Mouse (Mus musculus): ENCODE measurements around the gene Ltc4s.

Ltc4s gene

DNA sequence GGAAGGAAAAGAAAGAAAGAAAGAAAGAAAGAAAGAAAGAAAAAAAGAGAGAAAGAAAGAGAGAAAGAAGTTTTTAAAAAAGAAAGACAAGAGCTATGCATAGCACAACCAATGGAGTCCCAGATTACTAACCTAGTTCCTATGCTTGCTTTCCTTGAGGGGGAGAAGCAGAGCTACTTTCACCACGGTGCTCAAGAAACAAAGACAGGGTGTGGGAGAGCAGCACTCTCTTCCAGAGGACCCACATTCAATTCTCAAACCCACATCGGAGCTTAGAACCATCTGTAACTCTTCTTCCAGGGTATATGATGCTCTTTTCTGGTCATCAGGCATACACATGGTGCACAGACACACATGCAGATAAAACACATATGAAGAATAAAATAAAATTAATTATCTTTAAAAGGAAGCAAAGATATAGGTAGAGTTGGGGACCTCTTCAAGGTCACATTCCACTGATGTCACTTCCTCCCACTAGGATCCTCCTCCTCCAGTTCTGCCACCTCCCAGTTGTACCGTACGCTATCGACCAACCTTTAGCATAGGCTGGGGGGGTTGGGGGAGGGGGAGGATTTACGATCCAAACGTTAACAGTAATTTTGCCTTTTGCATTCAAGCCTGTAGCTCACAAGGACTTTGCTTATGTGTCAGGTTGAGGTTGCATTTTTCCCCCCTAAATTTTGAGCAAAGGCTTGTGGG lies 10.2 kb upstream of the Ltc4s start:
- in situ Hi-C loops (cut with MboI, MseI): no loop called here

DNA sequence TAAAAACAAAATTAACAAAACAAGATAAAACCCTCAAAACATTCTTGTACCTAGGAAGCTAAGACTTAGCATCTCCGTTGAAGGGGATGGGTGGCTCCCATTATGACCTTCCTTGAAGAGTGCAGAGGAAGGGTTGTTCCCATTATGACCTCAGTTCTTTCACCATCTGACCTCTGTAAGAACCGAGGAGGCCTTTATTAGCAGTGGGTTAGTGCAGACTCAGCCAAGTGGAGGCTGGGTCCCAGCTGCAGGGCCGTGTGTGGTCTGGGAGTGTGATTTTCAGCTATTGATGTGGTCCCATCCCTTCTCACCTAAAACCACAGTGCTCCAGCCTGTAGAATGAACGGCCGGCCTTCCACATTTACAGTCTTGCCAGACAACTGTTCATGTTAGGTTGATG lies 6.9 kb upstream of the Ltc4s start:
- in situ Hi-C loops (cut with MboI, MseI): no loop called here

DNA sequence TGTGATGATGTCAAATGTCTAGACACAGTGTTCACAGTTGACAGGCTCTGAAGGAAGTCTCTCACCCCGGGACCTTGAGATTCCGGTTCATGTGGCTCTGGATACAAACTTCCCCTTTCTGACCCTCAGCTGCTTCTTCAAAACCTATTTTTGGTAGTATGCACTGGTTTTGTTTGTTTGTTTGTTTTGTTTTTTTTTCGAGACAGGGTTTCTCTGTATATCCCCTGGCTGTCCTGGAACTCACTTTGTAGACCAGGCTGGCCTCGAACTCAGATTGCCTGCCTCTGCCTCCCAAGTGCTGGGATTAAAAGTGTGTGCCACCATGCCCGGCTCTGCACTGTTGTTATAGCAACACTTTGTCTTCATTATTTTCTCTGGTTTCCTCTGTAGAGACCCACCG lies 5.5 kb upstream of the Ltc4s start:
- in situ Hi-C loops (cut with MboI, MseI): no loop called here

DNA sequence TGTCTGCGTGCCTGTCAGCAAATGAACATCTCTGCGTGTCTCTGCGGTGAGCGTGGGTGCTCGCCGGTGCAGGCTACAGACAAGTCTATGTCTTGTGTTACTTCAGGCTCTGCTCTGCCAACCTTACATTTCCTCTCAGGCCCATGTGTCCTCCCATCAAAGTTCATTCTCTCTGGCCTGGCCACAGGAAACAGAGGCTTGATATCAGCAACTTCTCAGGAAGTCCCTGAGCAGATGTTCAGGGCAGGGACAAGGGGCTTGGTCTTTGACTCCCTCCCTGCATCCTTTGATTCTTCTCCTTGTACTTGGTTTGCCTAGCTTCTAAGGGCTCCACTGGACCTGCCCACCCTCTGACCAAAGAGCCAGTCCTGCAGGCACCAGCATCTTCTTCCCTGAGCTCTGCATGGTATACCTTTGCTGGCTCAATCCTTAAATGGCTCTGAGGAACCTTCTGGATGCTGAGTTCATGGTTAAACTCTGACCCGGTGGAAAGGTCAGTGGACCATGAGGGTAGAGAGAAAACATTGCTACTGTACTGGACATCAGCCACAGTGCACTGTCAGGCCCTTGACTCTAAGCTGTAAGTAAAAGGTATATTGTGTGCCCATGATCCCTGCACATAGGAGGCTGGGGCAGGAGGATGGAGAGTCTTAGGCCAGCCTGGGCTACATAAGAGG lies 2.0 kb upstream of the Ltc4s start:
- in situ Hi-C loops (cut with MboI, MseI): no loop called here

DNA sequence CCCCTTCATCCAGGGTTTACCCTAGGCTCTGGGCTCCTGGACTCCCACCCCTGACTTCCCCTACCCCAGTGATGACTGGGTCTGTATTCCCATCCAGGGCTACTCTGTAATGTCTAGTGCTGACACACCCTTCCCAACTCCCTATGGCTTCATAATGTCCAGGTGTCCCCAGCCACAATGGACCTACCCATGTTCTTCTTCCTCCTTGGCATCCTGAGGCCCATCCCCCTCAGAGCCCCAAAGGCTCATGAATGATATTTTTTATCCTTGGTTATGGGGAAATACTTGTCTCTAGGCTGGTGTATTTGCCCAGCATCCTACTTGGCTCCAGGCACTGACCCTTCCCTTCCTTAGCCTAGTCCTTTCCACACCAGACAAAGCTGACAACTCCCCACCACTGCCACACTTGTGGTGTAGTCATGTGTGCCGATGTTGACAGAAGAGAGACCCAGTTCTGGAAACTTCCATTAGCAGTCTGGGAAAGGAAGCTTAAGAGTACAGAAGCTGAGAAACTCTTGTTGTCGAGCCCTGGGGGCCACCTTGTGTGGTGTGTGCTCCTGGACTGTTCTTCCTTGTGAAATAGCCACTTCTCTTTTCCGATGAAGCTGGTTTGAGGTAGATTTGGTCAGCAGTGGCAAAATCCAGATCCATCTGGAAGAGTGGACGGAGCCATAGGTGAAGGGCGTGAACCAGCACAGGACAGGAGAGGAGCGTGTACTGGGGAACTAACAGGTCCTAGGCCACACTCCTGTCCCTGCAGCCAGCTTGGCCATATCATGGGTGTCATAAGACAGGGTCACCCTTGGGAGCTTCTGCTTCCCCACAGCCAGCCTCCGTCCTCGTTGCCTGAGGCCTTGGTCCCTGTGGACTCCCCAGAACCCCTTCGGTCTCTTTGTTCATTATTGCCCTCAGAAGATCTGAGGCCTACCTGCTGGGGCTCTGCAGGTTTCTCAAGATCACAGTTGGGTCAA lies 690 bp upstream of the Ltc4s start:
- in situ Hi-C loops (cut with MboI, MseI): loop anchor here in 1 of 2 experiments (10.0 kb wide), 1 partner anchor 74 kb away; no protein-coding TSS in a partner anchor

DNA sequence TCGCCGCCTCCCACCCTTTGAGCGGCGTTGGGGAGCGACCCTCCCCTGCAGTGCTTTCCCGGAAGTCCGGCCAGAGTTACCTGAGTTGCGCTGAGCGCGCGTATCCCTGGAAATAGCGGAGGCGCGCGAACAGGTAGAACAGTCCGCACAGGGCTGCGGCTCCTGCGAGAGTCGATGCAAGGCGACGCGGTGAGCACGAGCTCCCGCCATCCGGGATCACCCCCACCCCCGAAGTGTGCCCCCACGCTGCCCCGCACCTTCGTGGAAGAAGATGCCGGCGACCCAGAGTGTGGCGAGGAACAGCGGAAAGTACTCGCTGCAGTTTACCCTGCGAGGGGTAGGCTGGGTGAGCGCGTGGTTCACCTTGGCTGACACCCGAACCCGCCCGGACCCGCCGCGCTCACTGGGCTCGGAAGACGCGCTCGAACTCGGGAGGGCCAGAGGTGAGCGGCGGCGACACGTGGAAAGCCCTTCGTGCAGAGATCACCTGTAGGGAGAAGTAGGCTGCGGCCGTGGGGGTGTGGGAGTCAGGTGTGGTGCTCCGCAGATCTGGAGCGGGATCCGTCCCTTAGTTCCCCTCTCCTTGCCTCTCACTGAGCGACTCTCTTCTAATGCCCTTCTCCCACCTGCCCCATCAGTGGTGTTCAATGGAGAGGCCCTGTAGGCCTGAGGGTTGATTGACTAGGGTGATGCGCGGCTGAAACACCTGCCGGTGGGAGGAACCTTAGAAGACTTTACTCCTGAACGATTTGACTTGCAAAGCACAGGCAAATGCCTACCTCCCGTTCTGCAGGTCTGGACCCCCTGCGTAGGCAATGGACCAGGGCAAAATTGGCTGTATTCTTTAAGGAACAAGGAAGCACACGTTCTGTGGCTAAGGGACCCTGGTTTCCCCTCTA lies 1.2 kb downstream of the Ltc4s start:
- in situ Hi-C loops (cut with MboI, MseI): loop anchor here in 1 of 2 experiments (10.0 kb wide), 1 partner anchor 72 kb away; no protein-coding TSS in a partner anchor

DNA sequence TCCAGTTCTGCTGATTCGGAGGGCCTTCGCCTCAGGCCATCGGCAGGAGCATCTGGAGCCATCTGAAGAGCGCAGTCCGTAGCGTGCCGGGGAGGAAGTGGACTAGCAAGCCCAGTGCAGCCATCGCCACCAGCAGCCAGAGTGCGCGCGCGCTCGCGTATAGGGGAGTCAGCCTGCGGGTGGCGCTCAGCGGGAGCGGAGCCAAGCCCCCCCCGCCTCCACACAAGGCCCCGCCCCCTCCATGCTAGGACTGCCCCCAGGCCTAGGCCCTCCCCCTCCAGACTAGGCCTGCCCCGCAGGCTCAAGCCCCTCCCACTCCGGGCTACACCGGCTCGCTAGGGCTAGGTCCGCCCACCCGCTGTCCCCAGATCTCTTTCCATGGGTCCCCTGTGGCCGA lies 1.9 kb downstream of the Ltc4s start:
- in situ Hi-C loops (cut with MboI, MseI): loop anchor here in 1 of 2 experiments (10.0 kb wide), 1 partner anchor 72 kb away; no protein-coding TSS in a partner anchor

DNA sequence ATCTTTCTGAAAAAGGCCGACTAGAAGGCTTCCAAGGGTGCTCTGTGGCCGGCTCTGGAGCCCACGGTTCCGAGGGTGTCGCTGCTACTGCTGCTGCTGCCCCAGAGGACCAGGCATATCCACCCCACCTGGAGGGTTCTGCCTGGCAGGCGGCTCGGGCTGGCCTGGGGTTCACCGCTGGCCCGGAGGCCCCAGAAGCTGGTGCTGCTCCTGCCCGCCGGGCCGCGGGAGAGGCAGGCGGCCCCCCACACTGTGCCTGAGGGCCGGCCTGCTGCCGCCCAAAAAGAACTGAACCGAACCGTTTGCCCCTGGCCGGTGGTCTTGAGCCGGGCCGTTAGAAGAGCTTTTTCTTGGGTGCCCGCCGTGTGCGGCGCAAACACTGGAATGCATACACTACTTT lies 3.8 kb downstream of the Ltc4s start:
- in situ Hi-C loops (cut with MboI, MseI): loop anchor here (5.0 to 10.0 kb wide), 2 partner anchors 70 to 72 kb away; no protein-coding TSS in a partner anchor

DNA sequence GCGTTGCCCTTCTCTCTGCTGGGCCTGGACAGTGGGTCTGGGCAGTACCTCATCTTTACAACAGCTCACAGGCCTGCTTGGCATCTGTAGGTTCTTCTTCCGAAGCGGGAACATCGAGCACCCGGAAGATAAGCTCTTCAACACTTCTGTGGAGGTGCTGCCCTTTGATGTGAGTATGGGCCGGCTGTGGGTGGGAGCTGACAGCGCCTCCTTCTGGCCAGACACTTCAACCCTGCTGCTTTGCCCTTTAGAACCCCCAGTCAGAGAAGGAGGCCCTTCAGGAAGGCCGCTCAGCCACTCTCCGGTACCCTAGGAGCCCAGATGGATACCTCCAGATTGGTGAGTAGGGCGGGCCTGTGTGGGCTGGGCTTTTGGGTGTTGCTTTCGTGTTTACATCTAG lies 4.4 kb downstream of the Ltc4s start:
- in situ Hi-C loops (cut with MboI, MseI): loop anchor here (5.0 to 10.0 kb wide), 2 partner anchors 69 to 72 kb away; no protein-coding TSS in a partner anchor

DNA sequence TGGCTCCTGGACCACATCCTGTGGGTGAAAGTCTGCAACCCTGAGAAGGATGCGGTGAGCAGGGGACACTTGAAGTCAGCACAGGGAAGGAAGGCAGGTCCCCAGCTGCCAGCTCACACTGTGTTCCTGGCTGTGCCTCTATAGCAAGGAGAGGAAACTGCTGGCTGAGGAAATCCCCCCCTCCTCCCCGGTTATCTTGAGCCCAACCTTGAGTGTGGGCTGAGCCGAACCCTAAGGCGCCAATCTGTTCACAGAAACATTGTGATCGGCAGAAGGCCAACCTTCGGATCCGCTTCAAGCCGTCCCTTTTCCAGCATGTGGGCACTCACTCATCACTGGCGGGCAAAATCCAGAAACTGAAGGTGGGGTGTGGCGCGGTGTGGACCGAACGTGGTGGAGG lies 5.4 kb downstream of the Ltc4s start:
- in situ Hi-C loops (cut with MboI, MseI): loop anchor here (5.0 to 10.0 kb wide), 2 partner anchors 68 to 71 kb away; no protein-coding TSS in a partner anchor

DNA sequence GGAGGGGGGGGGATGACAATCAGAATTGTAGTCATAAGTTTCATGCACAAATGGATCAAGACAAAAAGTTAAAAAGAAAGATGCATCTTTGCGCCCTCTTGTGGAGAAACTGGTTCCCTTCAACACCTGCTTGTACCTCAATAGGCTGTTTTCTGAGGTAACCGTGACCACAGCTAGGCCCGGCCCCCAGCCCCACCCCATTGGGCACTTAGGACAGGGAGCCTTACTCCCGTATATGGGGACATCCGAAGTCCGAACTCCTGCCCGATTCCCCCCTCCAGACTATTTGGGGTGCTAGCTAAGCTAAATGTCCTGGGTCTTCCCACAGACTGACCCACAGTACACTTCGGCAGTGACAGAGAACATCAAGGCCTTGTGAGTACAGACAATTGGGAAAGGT lies 7.0 kb downstream of the Ltc4s start:
- in situ Hi-C loops (cut with MboI, MseI): loop anchor here (5.0 to 10.0 kb wide), 2 partner anchors 67 to 69 kb away; no protein-coding TSS in a partner anchor

DNA sequence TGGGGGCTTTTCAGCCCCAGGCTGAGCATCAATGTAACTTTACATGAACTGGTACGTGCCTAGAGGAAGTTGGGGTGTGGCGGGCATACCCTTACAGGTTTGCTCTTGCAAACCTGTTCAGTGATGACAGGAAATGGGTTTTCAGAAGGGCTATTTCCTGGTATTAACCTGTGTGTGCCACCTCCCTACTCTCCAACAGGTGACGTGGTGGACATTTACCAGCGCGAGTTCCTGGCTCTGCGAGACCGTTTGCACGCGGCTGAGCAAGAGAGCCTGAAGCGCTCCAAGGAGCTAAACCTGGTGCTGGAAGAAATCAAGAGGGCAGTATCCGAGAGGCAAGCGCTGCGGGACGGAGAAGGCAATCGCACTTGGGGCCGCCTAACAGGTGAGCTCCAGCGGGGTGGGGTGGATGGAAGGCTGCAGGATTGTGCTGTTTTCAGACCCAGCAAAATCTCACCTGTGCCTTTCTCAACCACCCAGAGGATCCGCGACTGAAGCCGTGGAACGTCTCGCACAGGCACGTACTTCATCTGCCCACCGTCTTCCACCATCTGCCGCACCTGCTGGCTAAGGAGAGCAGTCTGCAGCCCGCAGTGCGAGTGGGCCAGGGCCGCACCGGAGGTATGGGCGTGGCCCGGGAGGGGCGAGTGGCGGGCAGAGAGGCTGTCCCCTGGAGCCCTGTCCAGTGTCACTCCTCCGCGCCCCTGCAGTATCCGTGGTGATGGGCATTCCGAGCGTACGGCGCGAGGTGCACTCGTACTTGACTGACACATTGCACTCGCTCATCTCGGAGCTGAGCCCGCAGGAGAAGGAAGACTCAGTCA lies 7.7 kb downstream of the Ltc4s start:
- in situ Hi-C loops (cut with MboI, MseI): loop anchor here (5.0 to 10.0 kb wide), 2 partner anchors 66 to 68 kb away; no protein-coding TSS in a partner anchor

DNA sequence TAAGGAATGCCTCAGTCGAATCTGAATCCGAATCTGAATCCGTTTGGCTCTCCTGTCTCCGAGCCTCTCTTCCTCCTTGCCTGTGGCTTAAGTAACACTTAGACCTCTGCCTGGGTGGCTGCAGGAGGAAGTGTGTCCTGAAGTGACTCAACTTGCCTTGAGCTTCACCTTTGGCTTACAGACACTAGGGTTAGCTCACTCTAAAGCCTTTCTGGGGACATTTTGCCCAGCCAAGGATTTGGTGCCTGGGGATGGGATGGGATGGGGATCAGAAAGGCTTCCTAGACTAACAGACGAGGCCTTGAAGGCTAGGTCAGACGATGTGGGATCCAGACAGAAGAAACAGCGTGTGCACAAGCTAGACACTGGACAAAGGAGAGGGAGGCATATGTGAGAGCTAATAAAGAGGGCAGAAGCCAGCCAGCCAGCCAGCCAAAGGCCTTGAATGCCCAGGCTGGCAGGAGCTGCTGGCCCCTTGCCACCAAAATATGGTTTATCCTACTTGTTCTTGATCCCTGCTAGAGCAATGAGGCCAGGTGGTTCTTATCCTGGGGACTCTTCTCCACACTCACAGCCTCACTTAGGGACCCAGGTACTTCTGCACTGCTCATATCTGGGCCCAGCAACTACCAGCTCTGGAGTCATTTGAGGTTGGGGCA lies 9.0 kb downstream of the Ltc4s start:
- in situ Hi-C loops (cut with MboI, MseI): loop anchor here in 1 of 2 experiments (10.0 kb wide), 1 partner anchor 245 kb away; no protein-coding TSS in a partner anchor

DNA sequence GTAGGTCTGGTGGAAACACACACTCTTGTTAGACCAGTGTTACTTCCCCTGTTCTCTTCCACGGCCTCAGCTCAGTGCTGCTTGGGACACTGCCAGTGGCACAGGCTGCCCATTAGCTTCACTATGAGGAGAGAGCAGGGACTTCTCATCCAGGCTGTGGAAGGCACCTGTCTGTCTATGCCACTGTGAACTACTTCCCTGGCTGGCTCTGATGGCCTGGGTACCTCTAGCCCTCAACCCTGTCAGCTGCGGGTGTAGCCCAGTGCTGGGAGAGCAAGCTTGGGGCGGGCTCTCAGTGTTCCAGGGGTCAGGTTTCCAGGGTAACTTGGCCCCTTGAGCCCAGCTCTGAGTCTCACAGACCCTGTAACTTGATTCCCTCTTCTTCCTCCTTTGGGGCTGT lies 9.6 kb downstream of the Ltc4s start:
- in situ Hi-C loops (cut with MboI, MseI): loop anchor here in 1 of 2 experiments (10.0 kb wide), 1 partner anchor 244 kb away; no protein-coding TSS in a partner anchor

DNA sequence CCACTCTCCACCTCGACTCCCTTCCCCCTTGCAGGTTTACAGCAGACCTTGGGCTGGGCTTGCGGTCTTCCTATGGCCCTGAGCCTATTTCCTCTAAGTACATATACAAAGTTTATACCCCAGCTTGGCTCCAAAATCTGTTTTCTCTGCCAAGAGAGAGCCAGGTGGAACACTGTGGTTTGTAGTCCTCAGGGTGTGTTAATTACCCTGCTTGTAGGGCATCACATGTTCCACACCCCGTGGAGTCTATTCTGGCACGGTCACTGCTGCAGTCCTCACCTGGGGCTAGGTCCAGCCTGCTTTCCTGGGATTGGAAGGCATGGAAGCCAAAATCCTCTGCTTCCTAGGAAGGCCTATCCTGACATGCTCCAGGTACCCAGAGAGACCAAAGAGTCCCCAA lies 10.7 kb downstream of the Ltc4s start:
- in situ Hi-C loops (cut with MboI, MseI): loop anchor here in 1 of 2 experiments (10.0 kb wide), 1 partner anchor 243 kb away; no protein-coding TSS in a partner anchor

DNA sequence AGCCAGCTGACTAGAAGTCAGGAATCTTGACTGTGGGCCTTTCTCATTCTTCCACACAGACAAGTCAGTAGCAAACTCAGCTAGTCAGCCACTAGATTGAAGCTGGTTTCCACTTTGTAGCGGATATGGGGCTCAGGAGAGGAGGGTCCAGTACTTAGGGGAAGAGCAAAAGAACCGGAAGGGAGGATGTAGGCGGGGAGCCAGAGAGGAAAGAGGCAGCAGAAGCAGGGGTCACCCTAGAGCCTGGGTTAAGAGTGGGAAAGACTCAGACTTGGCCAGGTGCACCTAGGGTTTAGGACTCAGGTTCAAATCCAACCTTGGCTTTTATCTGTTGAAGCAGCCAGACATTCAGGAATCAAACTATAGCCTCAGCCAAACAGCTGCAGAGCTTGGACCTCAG lies 11.2 kb downstream of the Ltc4s start:
- in situ Hi-C loops (cut with MboI, MseI): loop anchor here in 1 of 2 experiments (10.0 kb wide), 1 partner anchor 242 kb away; no protein-coding TSS in a partner anchor

DNA sequence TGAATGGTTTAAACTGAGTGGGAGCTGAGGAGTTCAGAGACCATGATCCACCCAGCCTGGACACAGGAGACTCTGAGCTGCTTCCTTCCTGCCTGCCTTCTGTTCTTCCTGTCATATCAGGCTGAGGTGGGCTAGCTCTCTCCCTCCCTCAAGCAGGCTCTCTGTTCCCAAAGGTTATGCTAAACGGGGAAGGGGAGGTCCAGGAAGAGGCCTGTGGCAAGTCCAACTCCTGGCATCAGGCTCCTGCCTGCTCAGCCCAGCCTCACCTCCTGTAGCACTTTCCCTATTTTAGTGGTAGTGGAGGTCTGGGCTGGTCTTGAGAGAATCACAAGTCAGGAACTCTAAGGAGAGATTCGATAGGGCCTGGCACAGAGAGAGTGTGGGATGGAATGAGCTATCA lies 12.0 kb downstream of the Ltc4s start:
- in situ Hi-C loops (cut with MboI, MseI): loop anchor here in 1 of 2 experiments (10.0 kb wide), 1 partner anchor 242 kb away; no protein-coding TSS in a partner anchor

DNA sequence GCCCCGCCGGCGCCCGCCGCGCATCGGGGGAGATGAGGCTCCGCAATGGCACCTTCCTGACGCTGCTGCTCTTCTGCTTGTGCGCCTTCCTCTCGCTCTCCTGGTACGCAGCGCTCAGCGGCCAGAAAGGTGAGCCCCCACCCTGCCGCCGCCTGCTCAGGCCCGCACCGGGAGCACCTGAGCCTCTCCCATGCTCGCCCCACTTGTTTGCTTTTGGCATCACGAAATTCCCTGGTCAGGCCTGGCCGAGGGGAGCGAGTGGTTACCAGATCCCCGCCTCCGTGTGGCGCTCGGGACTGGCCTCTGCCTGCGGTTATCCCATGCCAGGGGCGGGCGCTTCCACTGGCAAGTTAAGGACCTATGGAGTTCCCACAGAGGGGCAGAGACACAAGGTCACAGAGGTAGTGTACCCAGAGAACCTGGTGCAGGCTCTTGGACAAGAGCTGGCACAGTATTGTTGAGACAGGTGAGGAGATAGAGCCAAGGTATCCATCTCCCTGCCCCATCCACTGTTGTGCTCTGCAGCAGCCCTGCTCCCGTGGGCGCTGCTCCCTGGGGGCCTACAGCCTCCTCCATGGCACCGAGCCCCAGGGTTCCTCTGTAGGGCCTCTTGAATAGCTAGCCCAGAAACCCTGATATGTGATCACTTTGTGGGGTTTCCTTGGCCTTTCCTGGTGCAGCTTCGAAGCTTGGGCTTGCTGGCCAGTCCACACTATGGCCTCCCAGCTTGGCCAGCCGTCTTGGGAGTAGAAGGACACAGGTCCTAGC lies 12.6 kb downstream of the Ltc4s start:
- in situ Hi-C loops (cut with MboI, MseI): loop anchor here in 1 of 2 experiments (10.0 kb wide), 1 partner anchor 241 kb away; no protein-coding TSS in a partner anchor
